Comparison of ENCODE assay signal across 8 mouse cellular contexts in genomic region chr8:69995776-69996588, GRCm38 (mm10). TPM values are rescaled to one million over a fixed set of nuclear protein-coding genes. Genes with fewer than 3 reads are reported as not detected.
DNase-seq lines count a peak whose midpoint lies in the region; ATAC-seq and TF ChIP-seq lines count a peak whose summit lies in the region.

TSS of gene Gatad2a (minus strand) at chr8:69996384.

- H3K36me3 ChIP-seq in MEL (ENCODE audit: control insufficient read depth in 1 of 2, insufficient read depth in 2 of 2, low read length in 2 of 2) = peaks cover 0 to 29% of the 10 kb centered on the region in 2 experiments; a peak in 3 of 4 replicates
- no peaks in the 10 kb centered on the region for H3K36me3 ChIP-seq in forebrain, postnatal 0 days (ENCODE audit: insufficient read depth)
- H3K36me3 ChIP-seq in lung, embryonic 15.5 days = no peaks in the 10 kb centered on the region

- peak within 1 kb of the TSS; percentile 83 to 98 for H3K4me3 ChIP-seq in MEL (ENCODE audit: control insufficient read depth in 1 of 2, insufficient read depth in 1 of 2, low read depth in 2 of 2, low read length in 2 of 2)
- peak within 1 kb of the TSS; percentile 62 for H3K4me3 ChIP-seq in cerebellum, adult 2 months (replicated peaks; ENCODE audit: insufficient read depth, low read depth, low read length)
- peak within 1 kb of the TSS; percentile 83 for H3K4me3 ChIP-seq in forebrain, postnatal 0 days (ENCODE audit: low read depth, low read length)
- peak within 1 kb of the TSS; percentile 99 for H3K4me3 ChIP-seq in lung, embryonic 15.5 days

- no peaks in the 10 kb centered on the region for H3K9me3 ChIP-seq in MEL (replicated peaks; ENCODE audit: insufficient read depth, low read length)
- no peaks in the 10 kb centered on the region for H3K9me3 ChIP-seq in forebrain, postnatal 0 days (ENCODE audit: low read length)
- no peaks in the 10 kb centered on the region for H3K9me3 ChIP-seq in lung, embryonic 15.5 days

- WGBS in cerebellum, adult 2 months = under 1% methylated on average over 74 of the region's 87 CpGs
- WGBS in forebrain, postnatal 0 days = 1% methylated on average over 74 of the region's 87 CpGs
- under 1% methylated on average over 70 of the region's 87 CpGs for WGBS in lung, embryonic 15.5 days

- ATAC-seq in forebrain, postnatal 0 days = peak; percentile 99
- peak; percentile 99 for ATAC-seq in lung, embryonic 15.5 days (ENCODE audit: borderline replicate concordance, extremely low read depth, low FRiP score, low TSS enrichment)

- H3K27ac ChIP-seq in MEL (ENCODE audit: control insufficient read depth, low read depth, low read length) = peak within 1 kb of the TSS; percentile 81
- H3K27ac ChIP-seq in cerebellum, adult 2 months (ENCODE audit: insufficient read depth, low read length) = 0 out of 2 replicates have a peak within 1 kb of the TSS, but pooled peaks have one; percentile 14
- H3K27ac ChIP-seq in forebrain, postnatal 0 days (ENCODE audit: low read depth, low read length) = peak within 1 kb of the TSS; percentile 83
- H3K27ac ChIP-seq in lung, embryonic 15.5 days = peak within 1 kb of the TSS; percentile 95

- DNase-seq in MEL (ENCODE audit: low read depth, low spot score) = peak; percentile 100
- peak; percentile 100 for DNase-seq in cerebellum, adult 2 months
- DNase-seq in forebrain, postnatal 0 days = peak; percentile 99
- peak; percentile 100 for DNase-seq in heart, postnatal 4 days
- DNase-seq in layer of hippocampus, adult 8-10 months (ENCODE audit: low spot score in 2 of 2) = peak; percentile 100
- peak; percentile 100 for DNase-seq in ovary, adult 18-20 months (ENCODE audit: low spot score)
- peak; percentile 100 for DNase-seq in thymus, postnatal 0 days (ENCODE audit: low spot score)

- H3K27me3 ChIP-seq in MEL (ENCODE audit: control insufficient read depth in 1 of 2, insufficient read depth in 2 of 2, low read length in 2 of 2) = no peaks in the 10 kb centered on the region
- H3K27me3 ChIP-seq in cerebellum, adult 2 months (ENCODE audit: control insufficient read depth, insufficient read depth, low read length) = no peaks in the 10 kb centered on the region
- H3K27me3 ChIP-seq in forebrain, postnatal 0 days (ENCODE audit: insufficient read depth, low read length) = no peaks in the 10 kb centered on the region
- no peaks in the 10 kb centered on the region for H3K27me3 ChIP-seq in lung, embryonic 15.5 days

- peak within 1 kb of the TSS; percentile 92 for H3K9ac ChIP-seq in MEL (ENCODE audit: control insufficient read depth, low read depth, low read length, poor library complexity, severe bottlenecking)
- peak within 1 kb of the TSS; percentile 77 for H3K9ac ChIP-seq in forebrain, postnatal 0 days
- peak within 1 kb of the TSS; percentile 91 for H3K9ac ChIP-seq in lung, embryonic 15.5 days

- peaks cover 16% of the 10 kb centered on the region in 2 experiments for H3K4me1 ChIP-seq in MEL (ENCODE audit: control insufficient read depth in 1 of 2, insufficient read depth in 2 of 2, low read length in 2 of 2)
- H3K4me1 ChIP-seq in cerebellum, adult 2 months (ENCODE audit: control insufficient read depth, insufficient read depth, low read length) = no peaks in the 10 kb centered on the region
- H3K4me1 ChIP-seq in forebrain, postnatal 0 days (ENCODE audit: insufficient read depth) = 0 out of 2 replicates have a peak, but pooled peaks cover 6% of the 10 kb centered on the region
- peaks cover 18% of the 10 kb centered on the region; the same call in 1 of the 2 replicates for H3K4me1 ChIP-seq in lung, embryonic 15.5 days

- peaks cover 40% of the 10 kb centered on the region for H3K79me2 ChIP-seq in MEL (ENCODE audit: control insufficient read depth, insufficient read depth, low read length, poor library complexity)

- no peak for TF ChIP-seq EP300 in MEL (IDR thresholded peaks at IDR 0.05; ENCODE audit: low read depth in 1 of 2, low read length in 2 of 2)

- no peak for TF ChIP-seq RAD21 in MEL (IDR thresholded peaks at IDR 0.05; ENCODE audit: low read depth, low read length)

- TF ChIP-seq CTCF in MEL (IDR thresholded peaks at IDR 0.05 in 2 of 3, conservative IDR thresholded peaks at IDR 0.05 in 1 of 3; ENCODE audit: control insufficient read depth in 1 of 3, insufficient read depth in 1 of 3, low read depth in 2 of 3, low read length in 3 of 3, poor library complexity in 1 of 3, severe bottlenecking in 1 of 3) = peak in 1 of 3 experiments; percentile 15; a peak in 1 of 6 replicates
- TF ChIP-seq CTCF in cerebellum, adult 2 months (IDR thresholded peaks at IDR 0.05; ENCODE audit: borderline replicate concordance, insufficient read depth, low read depth, low read length) = no peak
- TF ChIP-seq CTCF in forebrain, postnatal 0 days (IDR thresholded peaks at IDR 0.05; ENCODE audit: low read depth) = peak; percentile 45; the same call in 1 of the 2 replicates

- peak within 1 kb of the TSS; percentile 91 for H3K4me2 ChIP-seq in forebrain, postnatal 0 days (ENCODE audit: low read depth)
- H3K4me2 ChIP-seq in lung, embryonic 15.5 days = peak within 1 kb of the TSS; percentile 84

- peak; percentile 77 to 84 for TF ChIP-seq POLR2A in MEL (IDR thresholded peaks at IDR 0.05; ENCODE audit: control insufficient read depth in 1 of 2, insufficient read depth in 1 of 2, low read depth in 1 of 2, low read length in 2 of 2, poor library complexity in 1 of 2)
- TF ChIP-seq POLR2A in cerebellum, adult 2 months (IDR thresholded peaks at IDR 0.05; ENCODE audit: borderline replicate concordance, insufficient read depth, low read length) = 0 out of 2 replicates have a peak, but pooled peaks have one; percentile 11

TF ChIP-seq in MEL, 35 proteins besides CTCF, POLR2A, EP300 and RAD21 (continues in another document):
- peak; percentile 83 for TF ChIP-seq NELFE (IDR thresholded peaks at IDR 0.05; ENCODE audit: low read depth, low read length)
- no peak; the same call in 1 of the 2 replicates for TF ChIP-seq KAT2A (conservative IDR thresholded peaks at IDR 0.05; ENCODE audit: low read depth, low read length)
- no peak for TF ChIP-seq ZKSCAN1 (IDR thresholded peaks at IDR 0.05; ENCODE audit: low read depth, low read length)
- TF ChIP-seq E2F4 (IDR thresholded peaks at IDR 0.05; ENCODE audit: borderline replicate concordance, low read depth, low read length) = no peak
- TF ChIP-seq MAX (IDR thresholded peaks at IDR 0.05; ENCODE audit: low read length) = peak; percentile 72; the same call in 1 of the 2 replicates
- TF ChIP-seq POLR2AphosphoS2 (IDR thresholded peaks at IDR 0.05; ENCODE audit: low read length) = peak; percentile 74; the same call in 1 of the 2 replicates
- no peak for TF ChIP-seq MAFK (IDR thresholded peaks at IDR 0.05; ENCODE audit: borderline replicate concordance, low read depth, low read length)
- TF ChIP-seq CHD2 (IDR thresholded peaks at IDR 0.05; ENCODE audit: low read length) = peak; percentile 88
- TF ChIP-seq USF1 (IDR thresholded peaks at IDR 0.05; ENCODE audit: low read depth, low read length) = no peak
- TF ChIP-seq TAL1 (IDR thresholded peaks at IDR 0.05; ENCODE audit: low read length) = no peak
- TF ChIP-seq BHLHE40 (IDR thresholded peaks at IDR 0.05; ENCODE audit: borderline replicate concordance, low read depth, low read length) = no peak
- 0 out of 2 replicates have a peak, but pooled peaks have one; percentile 39 for TF ChIP-seq TCF12 (IDR thresholded peaks at IDR 0.05; ENCODE audit: low read depth, low read length)
- TF ChIP-seq ZNF384 (IDR thresholded peaks at IDR 0.05; ENCODE audit: low read depth, low read length) = no peak
- TF ChIP-seq CHD1 (IDR thresholded peaks at IDR 0.05; ENCODE audit: low read depth, low read length) = no peak
- TF ChIP-seq UBTF (IDR thresholded peaks at IDR 0.05; ENCODE audit: borderline replicate concordance, insufficient read depth, low read depth, low read length) = no peak
- TF ChIP-seq ZC3H11A (IDR thresholded peaks at IDR 0.05; ENCODE audit: low read depth, low read length) = no peak
- no peak for TF ChIP-seq USF2 (IDR thresholded peaks at IDR 0.05; ENCODE audit: borderline replicate concordance in 1 of 2, insufficient read depth in 1 of 2, low read depth in 1 of 2, low read length in 2 of 2)
- TF ChIP-seq NRF1 (IDR thresholded peaks at IDR 0.05; ENCODE audit: insufficient read depth, low read depth, low read length, poor library complexity, severe bottlenecking) = peak; percentile 71
- TF ChIP-seq GATA1 (IDR thresholded peaks at IDR 0.05; ENCODE audit: low read depth, low read length) = no peak
- no peak for TF ChIP-seq POLR2AphosphoS5 (IDR thresholded peaks at IDR 0.05; ENCODE audit: borderline replicate concordance, low read depth, low read length)
- no peak for TF ChIP-seq SMC3 (IDR thresholded peaks at IDR 0.05; ENCODE audit: low read depth, low read length)
- TF ChIP-seq RCOR1 (IDR thresholded peaks at IDR 0.05; ENCODE audit: low read depth, low read length) = no peak
- no peak for TF ChIP-seq MEF2A (IDR thresholded peaks at IDR 0.05; ENCODE audit: extremely low read depth, insufficient replicate concordance, low read depth, low read length, poor library complexity, severe bottlenecking)
- TF ChIP-seq MXI1 (IDR thresholded peaks at IDR 0.05; ENCODE audit: low read depth, low read length) = peak; percentile 73
- TF ChIP-seq ZMIZ1 (IDR thresholded peaks at IDR 0.05; ENCODE audit: low read depth, low read length) = peak; percentile 79
- TF ChIP-seq ELF1 (IDR thresholded peaks at IDR 0.05; ENCODE audit: low read depth, low read length) = peak; percentile 99
- TF ChIP-seq MYB (IDR thresholded peaks at IDR 0.05; ENCODE audit: low read depth, low read length) = 0 out of 2 replicates have a peak, but pooled peaks have one; percentile 9
- TF ChIP-seq ETS1 (IDR thresholded peaks at IDR 0.05; ENCODE audit: low read depth, low read length) = no peak
- no peak for TF ChIP-seq JUND (IDR thresholded peaks at IDR 0.05; ENCODE audit: low read depth, low read length)
- TF ChIP-seq MYC (IDR thresholded peaks at IDR 0.05; ENCODE audit: low read depth, low read length) = peak; percentile 16; the same call in 1 of the 2 replicates

RNA-seq across cellular contexts. Expression of gene Gatad2a, which starts in this region (rescaled TPM):
- total RNA-seq in MEL (2012; rRNA removed) = 101 and 111 TPM in 2 replicates
- 100 to 1,000 TPM in 1 of 2 experiments, 10 to 100 TPM in 1; 38.0 to 129 TPM for polyA plus RNA-seq in MEL (2012; ENCODE audit: insufficient read depth in 1 of 2, insufficient read length in 2 of 2, low read depth in 1 of 2, low replicate concordance in 2 of 2, missing spikeins in 1 of 2)
- polyA plus RNA-seq in cerebellum, adult 2 months (2012; rRNA removed) = 31.9 and 36.9 TPM in 2 replicates
- total RNA-seq in forebrain, postnatal 0 days (2014; rRNA removed) = 22.9 and 27.8 TPM in 2 replicates
- polyA plus RNA-seq in forebrain, postnatal 0 days (2015; fragmentation: Nextera tagmentation; extraction: Ambion mirVana) = 21.7 and 24.9 TPM in 2 replicates
- total RNA-seq in heart, postnatal 4 days (2021) = 10 to 100 TPM; 75.9 to 79.5 TPM
- total RNA-seq in layer of hippocampus, adult 8-10 months (2022) = 10 to 100 TPM; 27.9 to 37.6 (median 33.3) TPM
- polyA plus RNA-seq in lung, embryonic 15.5 days (2015; fragmentation: Nextera tagmentation; extraction: Ambion mirVana) = 60.3 and 64.3 TPM in 2 replicates
- polyA plus RNA-seq in thymus, postnatal 0 days (2015; fragmentation: Nextera tagmentation; extraction: Ambion mirVana) = 60.6 and 60.8 TPM in 2 replicates

Comparison
In these comparisons a context has a peak if more than half of its experiments do, and no peak if none do; other contexts are left out.
1. Peak in every context shown above with its lines: DNase-seq, ATAC-seq, H3K4me3 ChIP-seq and H3K27ac ChIP-seq.
2. H3K27ac ChIP-seq: peak in every context shown above with its lines; median percentile 95 in lung, embryonic 15.5 days; 83 in forebrain, postnatal 0 days; 81 in MEL; 14 in cerebellum, adult 2 months.